In genomic region chr11:108025726-108026425, GRCm38 (mm10) we compare ENCODE assay signal across 9 mouse cellular contexts.
DNase-seq lines count a peak whose midpoint lies in the region; ATAC-seq and TF ChIP-seq lines count a peak whose summit lies in the region.
"Had no signal": no experiment of that assay in that cellular context is flagged by ENCODE, and none has a peak within 500 bp of the region (broad histone marks: within the 10 kb centered on the region; RNA-seq: fewer than 3 reads in every experiment).

No protein-coding gene starts in this region.

- no peak overlapping the region for H3K9ac ChIP-seq in forebrain, postnatal 0 days
- H3K9ac ChIP-seq in kidney, embryonic 14.5 days (ENCODE audit: low read depth, low read length) = no peak overlapping the region
- H3K9ac ChIP-seq: stomach, embryonic 15.5 days had no signal

- peak; percentile 50; the same call in 1 of the 2 replicates for ATAC-seq in forebrain, postnatal 0 days
- ATAC-seq in kidney, embryonic 14.5 days (ENCODE audit: low FRiP score, low TSS enrichment) = 0 out of 2 replicates have a peak, but pooled peaks have one; percentile 20

- H3K4me2 ChIP-seq in forebrain, postnatal 0 days (ENCODE audit: low read depth) = no peak overlapping the region
- no peak overlapping the region for H3K4me2 ChIP-seq in kidney, embryonic 14.5 days (replicated peaks; ENCODE audit: low read depth, low read length)
- H3K4me2 ChIP-seq: stomach, embryonic 15.5 days had no signal

- no peak overlapping the region for H3K4me3 ChIP-seq in forebrain, postnatal 0 days (ENCODE audit: low read depth, low read length)
- no peak overlapping the region for H3K4me3 ChIP-seq in kidney, embryonic 14.5 days (ENCODE audit: low read length)
- H3K4me3 ChIP-seq: stomach, embryonic 15.5 days had no signal

- H3K27ac ChIP-seq in forebrain, postnatal 0 days (ENCODE audit: low read depth, low read length) = no peak overlapping the region
- H3K27ac ChIP-seq in kidney, embryonic 14.5 days (ENCODE audit: low read depth, low read length) = no peak overlapping the region
- H3K27ac ChIP-seq: stomach, embryonic 15.5 days had no signal

- H3K27me3 ChIP-seq in forebrain, postnatal 0 days (ENCODE audit: insufficient read depth, low read length) = no peaks in the 10 kb centered on the region
- no peaks in the 10 kb centered on the region for H3K27me3 ChIP-seq in kidney, embryonic 14.5 days (ENCODE audit: control insufficient read depth, insufficient read depth, low read length)
- H3K27me3 ChIP-seq: stomach, embryonic 15.5 days had no signal

- peak; percentile 77 for TF ChIP-seq CTCF in forebrain, postnatal 0 days (IDR thresholded peaks at IDR 0.05; ENCODE audit: low read depth)

- H3K9me3 ChIP-seq in forebrain, postnatal 0 days (ENCODE audit: low read length) = no peaks in the 10 kb centered on the region
- no peaks in the 10 kb centered on the region for H3K9me3 ChIP-seq in kidney, embryonic 14.5 days (ENCODE audit: control insufficient read depth, low read length)
- H3K9me3 ChIP-seq: stomach, embryonic 15.5 days had no signal

- no peaks in the 10 kb centered on the region; the same call in 1 of the 2 replicates for H3K4me1 ChIP-seq in forebrain, postnatal 0 days (ENCODE audit: insufficient read depth)
- H3K4me1 ChIP-seq in kidney, embryonic 14.5 days (ENCODE audit: control insufficient read depth, insufficient read depth, low read length) = no peaks in the 10 kb centered on the region

- DNase-seq in layer of hippocampus, adult 11-12 months (ENCODE audit: low spot score) = peak; percentile 68
- DNase-seq in layer of hippocampus, adult 9-10 months (ENCODE audit: low spot score) = no peak
- peak; percentile 48 to 60 for DNase-seq in adrenal gland, postnatal 36 days
- DNase-seq in forebrain, postnatal 0 days = peak; percentile 75
- peak; percentile 50 to 67 for DNase-seq in lung, adult 18-20 months
- DNase-seq in right cerebral cortex, postnatal 14 days = peak; percentile 36
- DNase-seq in spleen, postnatal 4 days (ENCODE audit: low spot score in 2 of 2) = no peak

- H3K36me3 ChIP-seq in forebrain, postnatal 0 days (ENCODE audit: insufficient read depth) = no peaks in the 10 kb centered on the region
- H3K36me3 ChIP-seq in kidney, embryonic 14.5 days (ENCODE audit: control insufficient read depth, insufficient read depth, low read length) = no peaks in the 10 kb centered on the region
- H3K36me3 ChIP-seq: stomach, embryonic 15.5 days had no signal

- 49% methylated on average over 7 of the region's 7 CpGs for WGBS in forebrain, postnatal 0 days
- WGBS in kidney, embryonic 14.5 days = 58% methylated on average over 7 of the region's 7 CpGs

Comparison
In these comparisons a context has a peak if more than half of its experiments do, and no peak if none do; other contexts are left out.
1. DNase-seq: peak in layer of hippocampus, adult 11-12 months (single experiment), adrenal gland, postnatal 36 days (2 of 2), forebrain, postnatal 0 days (single experiment), lung, adult 18-20 months (2 of 2) and right cerebral cortex, postnatal 14 days (single experiment); none in layer of hippocampus, adult 9-10 months (single experiment) and spleen, postnatal 4 days (0 of 2).